Mouse (Mus musculus) kidney, adult 10 weeks (tissue): Measurements from ENCODE around the gene Rorc. TPM values are rescaled to one million over a fixed set of nuclear protein-coding genes. Genes with fewer than 3 reads are reported as not detected.

ENCODE experiments used
- polyA plus RNA-seq: library from polyadenylated mRNA; stranded (reverse); fragments of 350-450 nt; fragmentation: Illumina TruSeq; extraction: RNeasy Lipid Tissue Mini Kit (QIAGEN cat#74804); gene quantifications from one replicate; pipeline ENCODE4 v1.2.3, GENCODE M21; 2014; ENCODE audit warnings: low read depth, low replicate concordance

The Rorc gene
- polyA plus RNA-seq, result 18.8 TPM

DNA sequence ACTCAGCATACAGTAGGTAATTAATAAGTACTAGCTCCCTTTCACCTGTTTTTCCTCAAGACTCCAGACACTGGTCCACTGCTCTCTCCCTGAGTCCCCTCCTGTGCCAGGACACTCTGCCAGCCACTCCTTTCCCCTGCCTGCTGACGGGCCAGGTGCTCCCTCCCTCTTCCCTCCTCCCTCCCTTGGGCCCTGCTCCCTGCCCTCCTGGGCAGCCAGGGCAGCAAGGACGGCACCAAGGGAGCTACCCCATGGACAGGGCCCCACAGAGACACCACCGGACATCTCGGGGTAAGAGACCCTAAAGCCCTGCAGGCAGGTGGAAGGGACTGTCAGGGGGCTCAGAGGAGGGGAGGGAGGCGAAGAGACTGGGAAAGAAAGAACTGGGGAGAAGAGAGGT, at the start of gene Rorc:
Gene Rorc (plus strand): TSS at position 154 of the 400 bp plus-strand sequence.

GRCm38 (mm10) chr3:94341959-94342422, 30.6 kb upstream of the Rorc start, which contains the start of gene Them5:
TSS of gene Them5 (plus strand) at chr3:94342099.

GRCm38 (mm10) chr3:94362138-94362537, 10.5 kb upstream of the Rorc start, which contains the start of gene C2cd4d:
TSS of gene C2cd4d (plus strand) at chr3:94362438.

DNA sequence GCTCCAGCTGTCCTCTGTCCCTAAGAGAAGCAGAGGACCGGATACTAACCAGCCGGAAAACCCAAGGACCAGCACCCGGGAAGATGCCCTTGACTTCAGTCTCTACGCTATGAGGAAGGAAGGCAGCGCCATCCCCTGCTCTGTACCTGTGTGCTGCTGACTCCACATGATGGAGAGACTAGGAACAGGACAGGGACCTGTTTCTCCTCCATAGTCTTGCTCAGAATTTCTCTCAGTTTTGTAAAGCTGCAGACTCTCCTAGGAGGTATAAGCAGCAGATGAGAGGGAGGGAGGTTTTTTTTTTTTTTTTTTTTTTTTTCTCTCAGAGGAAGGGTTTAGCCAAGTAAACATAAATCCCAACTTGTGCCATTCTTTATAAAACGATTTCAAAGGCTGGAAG, 25.6 kb downstream of the Rorc start, which contains the start of gene Lingo4:
Gene Lingo4 (plus strand): TSS at position 301 of the 400 bp plus-strand sequence.

GRCm38 (mm10) chr3:94413031-94413679, 40.6 kb downstream of the Rorc start, which contains the start of gene Tdrkh:
TSS of gene Tdrkh (plus strand) at chr3:94413273.

DNA sequence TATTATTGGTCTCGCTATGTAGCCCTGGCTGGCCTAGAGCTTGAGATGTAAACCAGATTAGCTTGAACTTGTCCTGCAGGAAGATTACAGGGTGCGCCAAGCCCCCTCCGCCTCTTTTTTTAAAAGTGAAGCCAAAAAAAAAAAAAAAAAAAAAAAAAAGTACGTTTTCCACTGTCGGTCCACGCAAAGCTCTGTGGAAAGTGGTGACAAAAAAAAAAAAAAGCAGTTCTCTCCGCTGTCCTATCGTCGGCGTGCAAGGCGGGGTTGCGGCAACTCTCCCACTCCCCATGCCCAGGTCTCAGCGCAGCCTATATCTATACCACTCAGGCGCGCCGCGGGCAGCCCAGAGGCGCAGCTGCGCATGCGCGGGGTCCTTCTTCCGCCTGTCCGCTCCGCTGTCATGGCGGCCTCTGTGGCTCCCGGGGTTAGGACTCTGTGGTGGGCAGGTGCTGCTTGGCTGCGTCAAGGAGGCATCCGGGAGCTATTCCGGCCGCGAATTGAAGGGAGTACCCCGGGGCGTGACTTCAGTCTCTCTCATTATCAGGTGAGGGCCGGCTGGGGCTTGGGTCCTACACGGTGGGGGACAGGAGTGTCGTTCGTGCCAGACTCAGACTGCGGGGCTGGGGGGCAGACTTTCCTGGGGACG, 70.5 kb downstream of the Rorc start, which contains the start of gene Mrpl9:
Gene Mrpl9 (plus strand): TSS at position 368 of the 646 bp plus-strand sequence.

GRCm38 (mm10) chr3:94443597-94443964, 71.0 kb downstream of the Rorc start, which contains the start of gene Oaz3:
TSS of gene Oaz3 (minus strand) at chr3:94443915.

Other genes starting within 250 kb of the Rorc start
- gene Gm10696, start 194.6 kb upstream of the Rorc start, polyA plus RNA-seq, result not detected
- not detected for gene Gm5286, start 176.1 kb upstream of the Rorc start, polyA plus RNA-seq
- not detected for gene Gm4778, start 108.8 kb upstream of the Rorc start, polyA plus RNA-seq
- gene Them4, start 62.7 kb upstream of the Rorc start, polyA plus RNA-seq, result 64.1 TPM
- gene Them5, start 30.7 kb upstream of the Rorc start, polyA plus RNA-seq, result not detected
- gene C2cd4d, start 10.4 kb upstream of the Rorc start, polyA plus RNA-seq, result not detected
- gene Lingo4, start 25.7 kb downstream of the Rorc start, polyA plus RNA-seq, result not detected
- 8.9 TPM for gene Tdrkh, start 40.5 kb downstream of the Rorc start, polyA plus RNA-seq
- gene Mrpl9, start 70.5 kb downstream of the Rorc start, polyA plus RNA-seq, result 53.4 TPM
- not detected for gene Oaz3, start 71.1 kb downstream of the Rorc start, polyA plus RNA-seq
- not detected for gene Celf3, start 105.5 kb downstream of the Rorc start, polyA plus RNA-seq
- 1.8 TPM for gene Riiad1, start 107.5 kb downstream of the Rorc start, polyA plus RNA-seq
- gene Snx27, start 209.9 kb downstream of the Rorc start, polyA plus RNA-seq, result 74.6 TPM